Mouse (Mus musculus) lung, embryonic 14.5 days (tissue): Measurements from ENCODE around the gene Nelfe. TPM values are rescaled to one million over a fixed set of nuclear protein-coding genes. Genes with fewer than 3 reads are reported as not detected.
"Not testable (repeated sequence)": the region's sequence is repeated elsewhere in the genome, so short reads cannot be mapped to it uniquely, and the experiment has no call there.

ENCODE experiments used
- ATAC-seq: fragments of 200-750 bp; cut with Nextera tagmentation; 2 replicates; pipeline ENCODE4 v1.8.0; 2017; ENCODE audit warnings: mild to moderate bottlenecking, moderate TSS enrichment, moderate library complexity; ENCODE audit not compliant: insufficient read depth
- DNase-seq: peaks from one replicate; pipeline ENCODE4 v3.0.0-alpha.2; 2015
- H3K27ac ChIP-seq: fragments of 300-500 bp; sonication (generic); 2 replicates; pipeline ENCODE4 v1.5.1; 2014; ENCODE audit warnings: low read depth, mild to moderate bottlenecking, moderate library complexity
- H3K27me3 ChIP-seq: fragments of 300-500 bp; sonication (generic); 2 replicates; pipeline ENCODE4 v1.6.1; 2014; ENCODE audit warnings: low read length, control low read depth; ENCODE audit not compliant: insufficient read depth
- H3K36me3 ChIP-seq: fragments of 300-500 bp; sonication (generic); 2 replicates; pipeline ENCODE4 v1.6.1; 2014; ENCODE audit warnings: control low read depth; ENCODE audit not compliant: insufficient read depth
- H3K4me1 ChIP-seq: fragments of 300-500 bp; sonication (generic); 2 replicates; pipeline ENCODE4 v1.6.1; 2014; ENCODE audit warnings: antibody characterized with exemption, control low read depth; ENCODE audit not compliant: insufficient read depth
- H3K4me2 ChIP-seq: fragments of 300-500 bp; sonication (generic); 2 replicates; pipeline ENCODE4 v1.6.1; 2014; ENCODE audit warnings: mild to moderate bottlenecking
- H3K4me3 ChIP-seq: fragments of 300-500 bp; sonication (generic); 2 replicates; pipeline ENCODE4 v1.5.1; 2014; ENCODE audit warnings: low read depth, low read length
- H3K9ac ChIP-seq: fragments of 300-500 bp; sonication (generic); 2 replicates; pipeline ENCODE4 v1.6.1; 2014
- H3K9me3 ChIP-seq: fragments of 300-500 bp; sonication (generic); 2 replicates; pipeline ENCODE4 v1.6.1; 2016; ENCODE audit warnings: low read depth, low read length, control low read depth
- CTCF ChIP-seq: IDR thresholded peaks from 2 replicates; pipeline ENCODE4 v1.5.1; 2016; ENCODE audit warnings: antibody characterized with exemption, low read depth
- WGBS: fragments of 180-500 bp; shearing (Covaris S2); extraction: QIAGEN DNeasy Blood & Tissue Kit; methylation state at CpG from one replicate; pipeline ENCODE4 v1.1.7; 2014; 5-methylcytosine and 5-hydroxymethylcytosine counted together
- polyA plus RNA-seq: library from polyadenylated mRNA; unstranded; fragments of >200 nt; fragmentation: Nextera tagmentation; extraction: Ambion mirVana; gene quantifications from 2 replicates; pipeline ENCODE4 v1.2.1, GENCODE M21; 2014

Nelfe gene
- polyA plus RNA-seq, 1 experiment from 2014 or later = 115 TPM

DNA sequence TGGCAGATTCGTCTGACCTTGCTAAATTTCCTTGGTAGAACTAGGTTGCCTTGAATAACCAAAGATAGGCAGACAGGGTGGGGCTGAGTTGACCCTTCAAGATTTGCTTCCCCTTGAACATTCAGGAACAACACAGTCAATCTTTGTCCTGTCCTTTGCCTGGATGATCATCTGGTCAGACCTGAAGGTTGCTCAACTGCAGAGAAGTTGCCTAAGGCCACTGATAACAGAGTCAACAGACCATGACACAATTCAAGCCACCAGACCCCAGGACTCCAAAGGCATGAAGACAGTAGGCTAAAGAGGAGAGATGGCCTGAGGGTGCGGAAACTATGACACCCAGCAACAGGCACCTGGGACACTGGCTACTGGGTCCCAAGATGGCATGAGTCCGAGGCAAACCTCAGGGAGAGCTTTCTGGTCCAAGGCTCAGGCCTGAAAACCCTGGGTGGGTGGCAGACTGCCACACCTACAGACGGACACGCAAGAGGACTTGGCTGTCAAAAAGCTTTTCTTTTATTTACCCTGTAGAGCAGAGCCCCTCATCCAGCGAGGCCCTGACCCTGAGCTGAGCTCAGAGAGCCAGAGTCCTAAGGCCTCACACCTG lies 41.5 kb upstream of the Nelfe start:
- ATAC-seq = no peak
- H3K27me3 ChIP-seq = no peaks in the 10 kb centered on the region
- no peaks in the 10 kb centered on the region for H3K36me3 ChIP-seq
- 0 out of 2 replicates have a peak, but pooled peaks cover 7% of the 10 kb centered on the region for H3K9me3 ChIP-seq
- 77% methylated on average over 6 of the region's 6 CpGs for WGBS
- no peak overlapping the region for H3K9ac ChIP-seq
- H3K4me2 ChIP-seq = no peak overlapping the region
- no peak overlapping the region for H3K4me3 ChIP-seq
- no peak for TF ChIP-seq CTCF
- no peak overlapping the region for H3K27ac ChIP-seq
- no peaks in the 10 kb centered on the region for H3K4me1 ChIP-seq
- DNase-seq = no peak

DNA sequence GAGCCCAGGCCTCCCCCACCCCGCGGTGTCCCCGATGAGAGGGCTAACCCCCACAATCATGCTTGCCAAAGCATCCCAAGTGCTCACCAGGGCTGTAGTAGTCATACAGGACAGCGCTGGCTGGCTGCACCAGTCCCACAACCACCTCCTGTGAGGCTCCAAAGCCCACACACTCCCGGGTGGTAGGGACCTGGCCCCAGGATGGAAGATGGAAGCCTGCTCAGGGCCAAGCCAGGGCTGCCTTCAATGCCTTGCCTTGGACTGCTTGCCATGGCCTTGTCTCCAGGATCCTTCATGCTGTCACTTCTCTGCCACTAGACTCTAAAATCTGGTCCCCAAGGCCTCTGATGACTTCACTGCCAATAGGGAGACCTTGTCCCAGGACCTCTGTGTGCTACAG lies 39.8 kb upstream of the Nelfe start:
- H3K4me3 ChIP-seq, H3K27me3 ChIP-seq, H3K9ac ChIP-seq, H3K4me1 ChIP-seq, DNase-seq, H3K9me3 ChIP-seq, H3K36me3 ChIP-seq, H3K27ac ChIP-seq, ATAC-seq, H3K4me2 ChIP-seq: not testable (repeated sequence)
- WGBS = 89% methylated on average over 5 of the region's 5 CpGs

- not testable (repeated sequence) for H3K4me1 ChIP-seq, ATAC-seq, H3K9me3 ChIP-seq, H3K4me3 ChIP-seq, H3K27me3 ChIP-seq, H3K36me3 ChIP-seq, H3K27ac ChIP-seq, H3K4me2 ChIP-seq, DNase-seq, H3K9ac ChIP-seq
- WGBS = 63% methylated on average over 7 of the region's 8 CpGs
Measured at GRCm38 (mm10) chr17:34810811-34811210, 39.4 kb upstream of the Nelfe start.

DNA sequence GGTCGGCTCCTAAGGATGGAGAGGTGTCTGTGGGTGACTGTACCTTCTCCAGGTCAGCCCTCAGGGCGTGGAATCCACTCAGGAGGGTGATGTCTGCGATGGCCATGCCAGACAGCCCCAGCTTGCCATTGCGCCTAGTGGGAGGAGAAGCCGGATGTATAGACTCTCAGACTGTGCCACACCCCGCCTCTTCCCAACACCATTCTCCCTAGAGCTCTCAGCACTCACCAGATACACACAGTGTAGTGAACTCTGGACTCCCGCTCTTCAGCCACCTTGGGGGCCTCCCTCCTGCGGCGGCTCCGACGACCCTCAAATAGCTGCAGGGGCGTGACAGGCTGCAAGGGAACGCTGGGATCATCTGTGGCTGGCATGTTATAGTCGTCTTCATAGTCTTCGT lies 38.9 kb upstream of the Nelfe start:
- Histone ChIP-seq H3K27me3 (no peaks in the 10 kb centered on the region), H3K4me2 (no peak overlapping the region), H3K9me3 (no peaks in the 10 kb centered on the region), H3K4me3 (no peak overlapping the region), H3K27ac (no peak overlapping the region), H3K9ac (no peak overlapping the region), H3K4me1 (no peaks in the 10 kb centered on the region), H3K36me3 (no peaks in the 10 kb centered on the region)
- DNase-seq (no peak), ATAC-seq (no peak)
- no peak for TF ChIP-seq CTCF
- 60% methylated on average over 15 of the region's 15 CpGs for WGBS

GRCm38 (mm10) chr17:34813747-34814146 lies 36.4 kb upstream of the Nelfe start:
- not testable (repeated sequence) for H3K36me3 ChIP-seq, H3K9ac ChIP-seq, ATAC-seq, H3K9me3 ChIP-seq, H3K27ac ChIP-seq, H3K27me3 ChIP-seq, H3K4me1 ChIP-seq, H3K4me2 ChIP-seq, H3K4me3 ChIP-seq
- peak; percentile 41 for DNase-seq
- peak; percentile 71 for TF ChIP-seq CTCF
- 62% methylated on average over 12 of the region's 12 CpGs for WGBS

GRCm38 (mm10) chr17:34814818-34815370 lies 35.3 kb upstream of the Nelfe start:
- 77% methylated on average over 7 of the region's 7 CpGs for WGBS
- H3K4me2 ChIP-seq = no peak overlapping the region
- H3K9ac ChIP-seq = no peak overlapping the region
- no peaks in the 10 kb centered on the region for H3K4me1 ChIP-seq
- no peaks in the 10 kb centered on the region for H3K27me3 ChIP-seq
- ATAC-seq = no peak
- H3K4me3 ChIP-seq = no peak overlapping the region
- TF ChIP-seq CTCF = no peak
- H3K27ac ChIP-seq = no peak overlapping the region
- no peaks in the 10 kb centered on the region for H3K36me3 ChIP-seq
- H3K9me3 ChIP-seq = no peaks in the 10 kb centered on the region
- DNase-seq = no peak

GRCm38 (mm10) chr17:34830776-34831175 lies 19.4 kb upstream of the Nelfe start:
- not testable (repeated sequence) for H3K4me1 ChIP-seq, H3K27me3 ChIP-seq, H3K9ac ChIP-seq, ATAC-seq, H3K9me3 ChIP-seq, H3K4me2 ChIP-seq, H3K27ac ChIP-seq, DNase-seq, H3K4me3 ChIP-seq
- peaks cover 39% of the 10 kb centered on the region for H3K36me3 ChIP-seq
- WGBS = 83% methylated on average over 1 of the region's 1 CpGs
